Mouse (Mus musculus): Measurements from ENCODE around the gene Carns1.

The Carns1 gene

DNA sequence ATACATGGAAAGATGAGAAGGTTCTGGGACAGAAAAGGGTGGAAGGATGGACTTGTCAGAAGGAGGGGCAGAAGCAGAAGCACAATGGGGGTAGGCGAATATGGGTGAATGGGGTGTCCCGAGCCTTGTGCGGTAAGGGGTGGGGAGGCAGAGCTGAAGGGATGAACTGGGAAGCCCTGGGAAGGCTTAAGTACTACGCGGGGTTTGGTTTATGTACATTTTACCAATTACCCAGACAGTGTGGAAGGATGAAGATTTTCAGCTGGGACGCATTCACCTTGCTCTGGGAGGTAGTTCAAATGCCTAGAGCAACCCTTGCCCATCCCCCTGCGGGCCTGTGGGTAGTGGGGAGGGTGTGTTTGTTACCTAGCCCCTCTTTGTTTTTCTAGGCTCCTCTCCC is 26.9 kb upstream of the Carns1 start:
- DNase-seq (ENCODE audit: low spot score in 2 of 2): no peak

DNA sequence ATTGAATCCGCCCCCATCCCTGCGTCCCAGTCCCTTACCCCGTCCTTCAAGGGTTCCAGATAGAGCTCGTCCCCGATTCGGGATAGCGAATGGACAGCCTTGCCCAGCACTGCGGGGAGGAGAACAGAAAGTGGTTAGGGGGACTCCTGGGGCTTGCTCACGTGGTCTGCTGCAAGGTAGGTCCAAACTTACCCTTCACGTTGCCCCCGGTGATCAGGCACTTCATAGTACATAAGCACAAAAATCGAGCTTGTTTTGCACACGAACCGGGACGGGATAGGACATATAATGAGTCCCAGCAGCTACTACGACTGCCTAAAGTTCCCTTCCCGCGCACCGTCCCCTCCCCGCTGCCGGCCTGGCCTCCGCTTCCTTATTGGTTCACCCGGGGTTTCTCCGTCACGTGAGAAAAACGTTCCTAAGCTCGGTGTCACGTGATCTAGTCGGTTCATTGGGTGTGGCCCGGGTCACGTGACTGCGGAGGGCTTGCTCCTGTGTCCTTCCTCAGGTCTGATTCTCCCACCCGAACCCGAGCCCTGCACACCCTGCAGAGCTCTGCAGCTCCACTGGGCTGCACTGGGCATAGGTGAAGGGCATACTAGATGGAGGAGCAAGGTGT is 26.1 kb upstream of the Carns1 start, which contains the start of gene Rad9a:
Rad9a (minus strand) TSS at position 372 of the 619 bp plus-strand sequence.
- DNase-seq (ENCODE audit: low spot score in 2 of 2): peak; percentile 90 to 96

DNA sequence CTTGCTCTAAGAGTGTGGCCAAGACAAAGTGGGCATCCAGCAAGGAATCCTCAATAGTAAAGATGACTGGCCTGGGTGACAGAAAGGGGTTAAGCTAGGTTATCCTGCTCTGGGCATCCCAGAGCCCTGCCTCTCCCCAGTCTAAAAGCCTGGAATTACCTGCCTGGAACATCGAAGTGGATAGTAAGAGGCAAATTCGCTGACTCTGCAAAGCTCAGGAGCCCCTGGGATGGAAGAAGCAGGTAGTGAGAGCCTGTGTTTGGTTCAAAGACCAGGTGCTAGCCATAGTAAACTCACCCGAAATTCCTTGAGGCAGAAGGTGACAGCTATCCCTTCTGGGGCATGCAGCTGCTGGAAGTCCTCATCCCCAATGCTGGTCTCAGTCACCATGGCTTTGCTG is 21.9 kb upstream of the Carns1 start:
- no peak for DNase-seq (ENCODE audit: low spot score in 2 of 2)

DNA sequence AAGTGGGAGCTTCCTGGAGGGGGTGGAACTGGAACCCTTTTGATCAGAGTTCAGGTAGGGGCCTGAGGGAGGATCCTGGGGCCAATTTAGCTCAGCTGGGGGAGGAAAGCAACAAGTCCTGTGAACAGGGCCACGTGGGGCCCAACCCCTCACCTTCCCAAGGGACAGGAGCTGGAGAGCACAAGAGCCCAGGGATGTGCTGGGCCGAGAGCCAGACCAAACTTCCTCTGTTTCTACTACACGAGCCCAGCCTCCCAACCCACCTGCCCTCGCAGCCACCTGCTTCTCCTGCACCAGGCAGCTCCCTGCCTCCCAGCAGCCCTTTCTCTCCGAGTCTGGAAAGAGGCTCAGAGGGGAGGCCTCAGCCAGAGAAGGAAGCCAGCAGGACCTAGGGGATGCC is 21.3 kb upstream of the Carns1 start:
- no peak for DNase-seq (ENCODE audit: low spot score in 2 of 2)

DNA sequence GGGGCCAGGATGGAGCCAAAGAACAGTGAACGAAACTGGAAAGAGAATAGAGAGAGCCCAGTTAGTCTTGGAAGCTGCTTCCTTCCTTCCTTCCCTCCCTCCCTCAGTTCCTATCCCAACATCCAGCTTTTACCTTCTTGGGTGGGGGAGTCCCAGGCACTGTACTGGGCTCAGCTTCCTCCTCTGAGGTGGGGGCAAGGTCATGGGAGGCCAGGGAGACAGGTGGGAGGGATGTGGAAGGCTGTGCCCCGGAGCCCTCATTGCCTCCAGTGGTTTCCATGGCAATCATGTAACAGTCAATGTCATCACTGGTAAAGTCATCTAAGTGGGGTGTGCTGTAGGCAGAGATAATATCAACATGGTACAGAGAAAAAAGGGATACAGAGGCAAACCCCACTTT is 20.8 kb upstream of the Carns1 start:
- no peak for DNase-seq (ENCODE audit: low spot score in 2 of 2)

DNA sequence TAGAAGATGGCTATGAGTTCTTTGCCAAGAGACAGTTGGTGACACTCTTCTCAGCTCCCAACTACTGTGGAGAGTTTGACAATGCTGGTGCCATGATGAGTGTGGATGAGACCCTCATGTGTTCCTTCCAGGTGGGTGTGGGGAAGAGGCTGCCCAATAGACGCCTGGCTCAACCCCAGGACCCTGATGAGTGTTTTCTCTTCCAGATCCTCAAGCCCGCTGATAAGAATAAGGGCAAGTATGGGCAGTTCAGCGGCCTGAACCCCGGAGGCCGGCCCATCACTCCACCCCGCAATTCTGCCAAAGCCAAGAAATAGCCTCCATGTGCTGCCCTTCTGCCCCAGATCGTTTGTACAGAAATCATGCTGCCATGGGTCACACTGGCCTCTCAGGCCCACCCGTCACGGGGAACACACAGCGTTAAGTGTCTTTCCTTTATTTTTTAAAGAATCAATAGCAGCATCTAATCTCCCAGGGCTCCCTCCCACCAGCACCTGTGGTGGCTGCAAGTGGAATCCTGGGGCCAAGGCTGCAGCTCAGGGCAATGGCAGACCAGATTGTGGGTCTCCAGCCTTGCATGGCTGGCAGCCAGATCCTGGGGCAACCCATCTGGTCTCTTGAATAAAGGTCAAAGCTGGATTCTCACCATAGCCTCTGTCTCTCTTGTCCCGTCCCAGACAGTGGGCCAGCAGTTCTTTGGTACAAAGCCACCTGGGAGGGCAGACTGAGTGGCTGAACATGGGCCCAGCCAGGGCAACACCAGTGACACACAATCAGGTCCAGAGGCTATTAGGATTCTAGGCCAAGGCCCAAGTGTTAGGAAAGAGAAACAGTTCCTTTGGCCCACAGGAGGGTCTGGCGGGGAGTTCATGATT is 19.7 kb upstream of the Carns1 start:
- DNase-seq (ENCODE audit: low spot score in 2 of 2): no peak

DNA sequence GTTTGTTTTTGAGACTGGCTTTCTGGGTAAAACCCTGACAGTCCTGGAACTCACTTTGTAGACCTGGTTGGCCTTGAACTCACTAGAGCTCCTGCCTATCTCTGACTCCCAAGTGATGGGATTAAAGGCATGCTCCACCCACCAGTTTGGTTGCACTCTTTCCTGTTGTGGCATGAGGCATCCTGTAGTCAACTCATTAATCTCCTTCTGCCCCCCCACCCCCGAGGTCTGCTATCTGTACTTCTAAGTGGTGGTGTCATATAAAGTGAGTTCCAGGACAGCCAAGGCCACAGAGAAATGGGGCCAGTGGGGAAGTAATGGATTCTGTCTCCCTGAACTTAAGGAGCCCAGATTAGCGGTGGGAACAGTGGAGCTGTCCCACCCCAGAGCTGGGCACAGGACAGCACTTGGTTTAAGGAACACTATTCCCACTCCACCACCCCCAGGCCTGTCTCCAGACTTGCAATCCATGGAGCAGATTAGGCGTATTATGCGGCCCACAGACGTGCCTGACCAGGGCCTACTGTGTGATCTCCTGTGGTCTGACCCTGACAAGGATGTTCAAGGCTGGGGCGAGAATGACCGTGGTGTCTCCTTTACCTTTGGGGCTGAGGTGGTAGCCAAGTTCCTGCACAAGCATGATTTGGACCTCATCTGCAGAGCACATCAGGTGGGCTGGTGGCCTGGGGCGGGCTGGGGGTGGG is 18.9 kb upstream of the Carns1 start:
- DNase-seq (ENCODE audit: low spot score in 2 of 2): no peak

DNA sequence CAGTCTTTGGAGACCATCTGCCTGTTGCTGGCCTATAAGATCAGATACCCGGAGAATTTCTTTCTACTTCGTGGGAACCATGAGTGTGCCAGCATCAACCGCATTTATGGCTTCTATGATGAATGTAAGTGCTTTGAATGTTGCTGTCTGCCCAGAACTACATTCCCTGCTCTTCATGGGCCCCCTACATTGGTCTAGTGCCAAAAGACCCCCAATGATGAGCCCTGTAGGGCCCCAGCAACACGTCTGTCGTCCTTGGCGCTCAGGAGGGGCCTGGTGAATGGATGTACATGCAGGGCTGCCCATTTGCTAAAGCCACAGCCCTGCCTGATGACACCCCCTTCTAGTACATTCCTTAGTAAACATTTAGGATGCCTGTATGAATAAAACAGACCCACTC is 17.9 kb upstream of the Carns1 start:
- no peak for DNase-seq (ENCODE audit: low spot score in 2 of 2)

DNA sequence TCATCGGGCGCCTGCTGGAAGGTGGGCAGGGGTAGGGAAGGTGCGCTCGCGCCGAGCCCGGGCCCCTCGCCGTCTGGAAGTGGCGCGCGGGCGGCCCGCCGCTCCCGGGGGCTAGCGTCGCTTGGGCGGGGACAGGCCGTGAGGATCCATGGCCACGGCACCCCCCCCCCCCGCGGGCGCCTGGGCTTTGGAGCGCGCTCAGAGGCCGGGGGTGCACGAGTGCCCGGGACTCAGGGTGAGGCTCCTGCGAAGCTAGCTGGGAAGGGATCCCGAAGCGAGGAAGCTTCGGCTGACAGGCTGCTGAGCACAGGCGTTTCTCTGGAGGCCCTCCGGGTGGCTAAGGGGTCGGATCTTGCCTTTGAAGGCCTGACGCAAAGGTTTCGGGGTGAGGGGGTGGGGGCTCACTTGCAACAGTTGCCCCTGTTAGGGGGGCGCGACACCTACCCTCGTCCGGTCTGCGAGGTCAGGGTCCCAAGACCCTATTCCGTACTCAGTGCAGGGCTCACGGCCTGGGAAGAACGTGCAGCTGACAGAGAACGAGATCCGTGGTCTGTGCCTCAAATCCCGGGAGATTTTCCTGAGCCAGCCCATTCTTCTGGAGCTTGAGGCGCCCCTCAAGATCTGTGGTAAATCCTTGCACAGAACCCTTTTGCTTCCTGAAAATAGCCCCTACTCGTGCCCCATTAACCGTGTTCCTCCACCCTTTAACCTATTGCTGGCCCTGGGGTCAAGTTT is 17.1 kb upstream of the Carns1 start:
- no peak for DNase-seq (ENCODE audit: low spot score in 2 of 2)

DNA sequence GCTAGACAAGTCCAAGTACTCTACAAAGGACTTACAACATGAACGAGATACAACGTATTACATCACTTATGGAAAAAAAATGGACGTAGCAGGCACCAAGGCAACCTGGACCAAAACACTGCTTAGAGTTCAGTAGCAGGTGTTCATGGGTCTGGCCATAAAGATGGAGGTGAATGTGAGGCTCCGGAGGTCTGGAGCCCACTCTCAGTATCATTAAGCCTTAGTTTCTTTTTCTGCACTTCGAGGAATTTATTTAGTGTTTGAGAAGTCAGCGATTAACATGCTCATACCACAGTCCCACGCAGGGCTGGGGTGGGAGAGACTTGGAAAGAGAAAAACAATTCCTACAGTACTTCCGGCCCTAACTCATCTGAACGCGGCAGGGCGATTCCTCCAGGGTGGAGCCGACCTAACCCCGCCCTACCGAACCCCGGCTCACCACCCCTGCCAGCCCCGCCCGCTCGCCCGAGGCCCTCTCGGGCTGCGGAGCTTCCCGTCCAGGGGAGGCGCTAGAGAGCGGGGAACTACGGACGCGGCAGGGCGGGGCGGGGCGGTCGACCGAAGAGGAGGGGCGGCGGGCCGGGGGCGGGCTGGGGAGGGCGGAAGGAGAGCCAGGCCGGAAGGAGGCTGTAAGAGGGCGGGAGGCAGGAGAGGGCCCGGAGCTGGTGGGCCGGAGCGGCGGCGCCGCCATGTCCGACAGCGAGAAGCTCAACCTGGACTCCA is 16.4 kb upstream of the Carns1 start, which contains the start of gene Ppp1ca:
Ppp1ca (plus strand) TSS at position 538 of the 723 bp plus-strand sequence.
- DNase-seq (ENCODE audit: low spot score in 2 of 2): peak; percentile 86 to 89

DNA sequence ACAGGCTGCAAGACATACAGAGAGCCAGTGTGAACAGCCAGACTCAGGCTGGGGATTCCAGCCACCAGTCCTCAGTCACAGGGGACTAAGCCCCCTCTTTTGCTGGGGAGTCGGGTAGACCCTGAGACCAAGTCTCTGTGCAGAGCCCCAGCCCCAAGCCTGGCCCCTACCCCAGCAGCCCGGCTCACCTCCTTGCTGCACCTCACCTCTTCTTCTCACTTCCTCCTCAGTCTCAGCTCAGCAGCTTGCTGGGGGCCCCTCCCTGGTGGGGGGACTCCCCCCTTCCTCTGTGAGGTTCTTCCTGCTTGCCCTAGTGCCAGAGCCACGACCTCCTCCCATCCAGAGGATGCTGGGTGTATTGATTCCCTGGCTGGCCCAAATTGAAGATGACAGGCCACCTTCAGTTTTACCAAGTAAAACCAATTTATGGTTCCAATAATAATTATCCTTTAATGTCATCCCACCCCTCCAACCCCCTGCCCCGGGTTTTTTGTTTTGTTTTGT is 15.6 kb upstream of the Carns1 start, which contains the start of gene Tbc1d10c:
Tbc1d10c (minus strand) TSS at position 454 of the 504 bp plus-strand sequence.
- DNase-seq (ENCODE audit: low spot score in 2 of 2): no peak

DNA sequence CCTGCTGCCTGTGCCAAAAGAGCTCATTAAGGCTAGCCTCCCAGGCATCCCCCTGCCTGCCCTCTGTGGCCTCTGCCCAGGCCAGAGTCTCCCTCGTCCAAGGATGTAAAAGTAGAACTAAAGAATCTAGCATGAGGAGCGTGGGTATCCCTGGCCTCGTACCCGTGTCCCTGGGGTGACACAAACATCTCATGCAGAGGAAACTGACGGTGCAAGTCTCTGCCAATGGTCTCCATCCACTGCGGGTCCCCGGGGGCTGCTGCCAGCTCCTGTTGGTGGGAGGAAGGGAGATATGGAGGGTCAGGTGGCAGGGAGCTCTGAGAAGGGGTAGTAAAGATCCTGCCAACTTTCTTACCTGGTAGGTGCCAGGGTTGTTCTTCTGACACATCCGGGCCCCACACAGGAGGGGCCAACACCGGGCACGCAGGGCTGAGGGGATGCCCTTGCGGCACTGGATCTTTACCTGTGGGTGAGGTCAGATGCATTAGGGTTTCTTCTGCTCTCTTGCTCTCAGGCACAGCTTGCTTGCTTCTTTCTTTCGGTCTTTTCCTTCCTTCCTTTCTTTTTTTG is 13.9 kb upstream of the Carns1 start:
- DNase-seq (ENCODE audit: low spot score in 2 of 2): no peak

DNA sequence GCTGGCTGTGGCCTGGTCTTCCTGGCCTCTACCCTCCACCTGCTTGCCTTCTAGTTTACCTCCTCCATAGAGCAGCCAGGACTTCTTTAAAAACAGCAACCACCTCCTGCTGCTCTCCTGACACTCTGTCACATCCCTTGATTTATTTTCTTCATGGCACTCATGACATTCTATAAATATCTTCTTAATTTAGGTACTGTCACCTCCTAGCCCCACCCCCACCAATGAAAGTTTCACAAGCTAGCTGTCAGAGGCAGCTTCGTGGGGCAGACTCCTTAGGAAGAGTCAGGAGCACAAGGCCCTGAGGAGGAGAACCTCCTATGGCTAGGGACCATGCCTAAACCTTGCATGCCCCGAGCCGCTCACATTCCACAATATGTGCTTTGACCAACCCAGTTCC is 12.0 kb upstream of the Carns1 start:
- DNase-seq (ENCODE audit: low spot score in 2 of 2): no peak

DNA sequence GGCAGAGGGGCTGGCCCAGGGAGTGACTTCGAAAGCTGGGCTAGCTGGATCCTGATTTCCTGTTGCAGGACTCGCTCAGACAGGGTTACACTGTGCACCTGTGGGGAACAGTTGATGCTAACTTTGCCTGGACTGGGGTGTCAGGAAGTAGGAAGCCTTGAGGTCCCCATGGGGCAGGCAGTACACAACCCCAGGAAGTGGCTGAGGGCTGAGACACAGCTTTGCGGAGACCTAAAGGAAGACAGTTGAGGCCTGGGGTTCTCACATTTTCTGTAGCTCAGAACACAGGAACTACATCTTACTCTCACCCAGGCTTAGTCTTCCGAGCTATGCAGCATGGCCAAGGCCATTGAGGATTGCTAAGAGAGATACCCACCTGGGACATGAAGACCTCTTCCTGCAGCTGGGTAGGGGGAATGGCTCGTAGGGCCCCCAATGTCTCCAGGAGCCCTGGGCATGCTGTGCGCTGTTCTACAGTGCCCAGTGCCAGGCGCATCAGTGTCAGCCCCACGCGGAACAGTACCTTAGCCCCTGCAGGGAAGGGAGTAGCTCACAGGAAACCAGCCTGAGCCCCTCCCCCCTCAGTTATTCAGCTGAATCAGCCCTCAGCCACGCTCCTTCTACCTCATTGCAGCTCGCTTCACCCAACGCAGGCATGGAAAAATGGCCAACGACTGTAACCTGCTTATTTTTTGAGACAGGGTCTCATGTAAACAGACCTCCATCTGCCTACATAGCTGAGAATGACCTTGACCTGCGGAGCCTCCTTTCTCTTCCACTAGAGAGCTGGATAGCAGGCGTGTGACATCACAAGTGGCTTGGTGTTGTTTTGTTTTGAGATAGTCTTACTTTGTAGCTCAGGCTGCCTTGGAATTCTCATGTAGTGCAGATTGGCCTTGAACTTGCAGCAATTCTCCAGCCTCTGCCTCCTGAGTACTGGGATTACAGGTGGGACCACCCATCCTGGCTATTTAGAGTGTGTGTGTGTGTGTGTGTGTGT is 10.0 kb upstream of the Carns1 start:
- no peak for DNase-seq (ENCODE audit: low spot score in 2 of 2)

DNA sequence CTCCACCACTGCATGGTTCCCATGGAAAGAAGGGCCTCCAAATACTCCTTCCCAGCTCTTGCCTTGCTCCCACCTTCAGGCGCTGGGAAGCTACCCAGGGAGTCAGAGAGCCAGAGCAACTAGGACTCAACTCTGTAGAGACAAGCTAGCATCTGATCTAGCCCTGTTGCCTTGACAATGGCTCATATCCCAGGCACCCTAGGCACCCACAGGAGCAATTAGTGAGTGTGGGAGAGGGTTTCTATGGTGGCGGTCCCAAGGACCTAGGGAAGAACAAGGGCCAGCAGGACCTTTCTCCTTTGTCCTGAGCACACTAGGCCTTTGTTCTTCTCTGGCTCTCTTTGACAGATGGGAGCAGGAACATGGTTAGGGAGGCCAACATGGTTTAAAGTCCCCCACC is 8.4 kb upstream of the Carns1 start:
- DNase-seq (ENCODE audit: low spot score in 2 of 2): no peak

DNA sequence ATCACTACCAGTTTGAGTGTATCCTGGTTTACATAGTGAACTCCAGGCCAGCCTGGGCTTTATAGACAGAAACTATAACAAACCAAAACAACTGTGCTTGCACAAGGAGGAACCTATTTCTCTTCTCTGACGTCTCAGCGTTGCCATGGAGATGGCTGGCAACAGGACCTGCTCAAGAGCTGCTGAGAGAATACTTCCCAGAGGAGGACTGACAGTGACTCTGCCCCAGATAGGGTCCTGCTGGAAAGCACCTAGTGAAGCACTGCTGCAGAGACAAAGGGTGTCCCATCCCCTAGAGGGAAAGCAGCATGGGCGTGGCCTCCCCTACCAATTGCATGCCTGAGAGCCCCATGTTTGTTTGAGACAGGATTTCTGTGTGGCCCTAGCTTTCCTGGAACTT is 6.6 kb upstream of the Carns1 start:
- DNase-seq (ENCODE audit: low spot score in 2 of 2): peak; percentile 62 to 84

DNA sequence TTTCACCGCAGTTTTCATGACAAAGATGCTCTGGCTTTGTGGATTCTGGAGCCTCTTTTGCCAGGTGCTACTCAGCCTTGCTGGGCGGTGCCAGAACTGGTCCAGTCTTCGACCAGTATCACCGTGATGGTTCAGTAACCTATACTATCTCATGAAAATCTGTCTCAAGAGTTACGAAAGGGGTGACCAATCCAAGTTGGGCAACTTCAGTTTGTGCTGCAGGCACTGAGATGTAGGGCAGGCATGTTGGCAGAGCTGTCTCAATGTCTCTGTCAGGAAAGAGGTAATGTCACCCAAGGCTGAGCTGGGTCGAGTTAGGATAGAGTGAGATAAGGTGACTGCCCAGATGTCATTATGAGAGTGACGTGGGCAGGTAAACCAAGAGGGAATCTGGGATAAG is 5.1 kb upstream of the Carns1 start:
- no peak for DNase-seq (ENCODE audit: low spot score in 2 of 2)

DNA sequence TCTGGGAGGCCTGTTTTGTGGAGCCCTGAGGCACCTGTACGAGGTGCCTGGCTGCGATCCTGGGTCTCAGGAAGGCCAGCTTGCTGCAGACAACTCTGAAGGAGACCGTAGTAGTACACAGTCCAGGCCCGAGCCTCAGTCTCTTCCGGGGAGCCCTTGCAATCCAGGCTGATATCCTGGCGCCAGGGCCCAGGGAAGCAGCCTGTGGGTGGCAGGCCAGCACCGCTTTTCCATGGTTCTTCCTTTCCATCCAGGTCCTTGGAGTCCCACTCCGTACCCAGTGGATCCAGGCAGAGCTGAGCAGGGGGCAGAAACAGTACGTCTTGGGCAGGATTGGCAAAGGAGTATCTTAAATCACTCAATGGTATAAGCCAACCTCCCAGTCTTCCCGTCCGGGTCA is 2.4 kb downstream of the Carns1 start:
- no peak for DNase-seq (ENCODE audit: low spot score in 2 of 2)
